Mouse (Mus musculus) cerebellum, postnatal 36 days (tissue): ENCODE measurements around the gene Vps9d1.
A peak's percentile ranks its signal among the peaks of the same experiment; 100 is the strongest.
"Not testable (repeated sequence)": the region's sequence is repeated elsewhere in the genome, so short reads cannot be mapped to it uniquely, and the experiment has no call there.

Experiments used
- DNase-seq, 2 experiments: peaks; one replicate each; pipeline ENCODE4 v3.0.0; 2021 to 2022; ENCODE audit warnings: mixed read lengths in 2 of 2

Gene Vps9d1

DNA sequence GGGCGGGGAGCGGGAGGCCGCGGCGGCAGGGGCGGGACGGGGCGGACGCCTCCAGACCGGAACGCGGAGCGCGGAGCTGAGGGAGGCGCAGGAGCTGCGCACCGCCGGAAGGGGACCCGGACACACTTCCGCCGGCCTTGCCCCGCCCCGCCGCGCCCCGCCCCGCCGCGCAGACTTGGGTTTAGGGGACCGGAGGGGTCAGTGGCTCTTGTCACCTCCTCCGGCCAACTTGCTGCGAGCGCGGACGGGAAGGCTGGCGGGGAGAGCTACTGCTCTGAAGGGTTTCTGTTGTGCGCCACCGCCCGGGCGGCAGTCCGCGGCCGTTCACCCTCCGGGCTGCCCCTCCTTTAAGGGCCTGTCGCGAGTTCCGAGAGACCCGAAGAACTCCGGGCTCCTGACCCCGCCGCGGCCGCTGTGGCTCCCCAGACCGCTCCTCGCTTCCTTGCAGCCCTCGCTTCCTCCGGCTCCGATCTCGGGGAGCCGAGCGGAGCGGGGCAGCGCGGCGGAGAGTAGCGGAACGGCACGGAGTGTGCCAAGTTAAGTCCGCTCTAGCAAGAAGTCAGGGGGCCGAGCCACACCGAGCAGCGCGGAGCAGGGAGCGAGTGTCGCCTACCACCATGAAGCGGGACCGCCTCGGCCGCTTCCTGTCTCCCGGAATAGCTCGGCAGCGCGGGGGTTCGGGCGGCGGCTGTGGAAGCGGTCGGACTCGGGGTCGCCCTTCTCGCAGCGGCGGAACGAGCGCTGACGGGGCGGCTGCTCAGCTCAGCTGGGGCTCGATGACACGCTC is at the start of gene Vps9d1, which contains the start of gene Zfp276:
Gene Vps9d1 (minus strand): TSS at position 250 of the 787 bp plus-strand sequence.
Gene Zfp276 (plus strand): TSS at position 97 of the 787 bp plus-strand sequence.
- DNase-seq, result peak; percentile 80 to 85

GRCm38 (mm10) chr8:123298301-123298700 is 44.2 kb upstream of the Vps9d1 start:
- DNase-seq, result no peak

DNA sequence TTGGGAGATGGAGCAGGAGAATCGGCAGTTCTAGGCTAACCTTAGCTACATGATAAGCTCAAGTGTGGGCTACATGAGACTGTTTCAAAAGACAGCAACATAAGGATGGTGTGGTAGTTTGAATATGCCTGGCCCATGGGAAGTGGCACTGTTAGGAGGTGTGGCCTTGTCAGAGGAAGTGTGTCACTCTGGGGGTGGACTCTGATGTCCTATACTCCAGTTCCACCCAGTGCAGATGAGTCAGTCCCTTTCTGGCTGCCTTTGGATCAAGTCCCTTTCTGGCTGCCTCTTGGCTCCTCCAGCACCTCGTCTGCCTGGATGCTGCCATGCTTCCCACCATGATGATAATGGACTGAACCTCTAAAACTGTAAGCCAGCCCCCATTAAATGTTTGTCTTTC is 38.6 kb upstream of the Vps9d1 start:
- DNase-seq, result no peak

- DNase-seq, result no peak
Measured at GRCm38 (mm10) chr8:123292281-123292680, 38.1 kb upstream of the Vps9d1 start.

DNA sequence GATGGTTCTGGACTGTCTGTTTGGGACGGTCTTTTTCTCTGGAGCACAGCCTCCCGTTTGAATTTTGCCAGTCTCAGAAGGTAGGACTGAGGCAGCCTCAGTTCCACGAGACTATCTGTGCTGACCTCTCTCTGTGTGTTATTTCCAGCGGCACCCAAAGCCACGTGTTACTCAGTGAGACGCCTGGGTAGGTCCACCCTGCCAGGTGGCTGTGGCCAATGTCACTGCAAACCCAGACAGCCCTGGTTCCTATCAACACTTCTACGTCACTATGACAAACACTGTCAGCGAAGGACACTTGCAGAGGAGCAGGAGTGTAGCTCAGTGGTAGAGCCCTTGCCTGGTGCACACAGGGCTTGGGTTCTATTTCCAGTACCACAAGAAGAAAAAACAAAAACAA is 37.6 kb upstream of the Vps9d1 start:
- no peak for DNase-seq

- DNase-seq, result no peak
Measured at GRCm38 (mm10) chr8:123290679-123291078, 36.5 kb upstream of the Vps9d1 start.

- DNase-seq, result peak; percentile 15 to 35
Measured at GRCm38 (mm10) chr8:123290166-123290565, 36.0 kb upstream of the Vps9d1 start.

- no peak for DNase-seq
Measured at GRCm38 (mm10) chr8:123287362-123287761, 33.2 kb upstream of the Vps9d1 start.

- no peak for DNase-seq
Measured at GRCm38 (mm10) chr8:123284493-123284892, 30.3 kb upstream of the Vps9d1 start.

DNA sequence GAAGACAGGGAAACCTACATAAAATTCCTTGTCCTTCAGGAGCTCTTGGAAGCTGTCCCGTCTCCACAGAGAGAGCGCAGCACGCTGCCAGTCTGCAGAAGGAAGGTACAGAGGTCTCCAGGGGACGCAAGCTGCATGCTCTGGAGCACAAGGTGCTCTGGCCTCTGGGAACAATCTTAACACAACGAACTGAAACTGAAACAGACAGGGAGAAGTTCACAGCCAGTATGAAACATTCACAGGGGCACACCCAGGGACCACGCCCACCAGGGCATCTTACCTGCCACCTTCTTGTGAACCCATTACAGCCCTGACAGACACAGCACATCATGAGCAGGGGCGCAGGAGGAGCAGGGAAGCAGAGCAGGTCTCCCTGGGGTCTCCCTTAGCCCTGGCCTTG is 29.8 kb upstream of the Vps9d1 start:
- no peak for DNase-seq

GRCm38 (mm10) chr8:123282994-123283393 is 28.8 kb upstream of the Vps9d1 start:
- not testable (repeated sequence) for DNase-seq

DNA sequence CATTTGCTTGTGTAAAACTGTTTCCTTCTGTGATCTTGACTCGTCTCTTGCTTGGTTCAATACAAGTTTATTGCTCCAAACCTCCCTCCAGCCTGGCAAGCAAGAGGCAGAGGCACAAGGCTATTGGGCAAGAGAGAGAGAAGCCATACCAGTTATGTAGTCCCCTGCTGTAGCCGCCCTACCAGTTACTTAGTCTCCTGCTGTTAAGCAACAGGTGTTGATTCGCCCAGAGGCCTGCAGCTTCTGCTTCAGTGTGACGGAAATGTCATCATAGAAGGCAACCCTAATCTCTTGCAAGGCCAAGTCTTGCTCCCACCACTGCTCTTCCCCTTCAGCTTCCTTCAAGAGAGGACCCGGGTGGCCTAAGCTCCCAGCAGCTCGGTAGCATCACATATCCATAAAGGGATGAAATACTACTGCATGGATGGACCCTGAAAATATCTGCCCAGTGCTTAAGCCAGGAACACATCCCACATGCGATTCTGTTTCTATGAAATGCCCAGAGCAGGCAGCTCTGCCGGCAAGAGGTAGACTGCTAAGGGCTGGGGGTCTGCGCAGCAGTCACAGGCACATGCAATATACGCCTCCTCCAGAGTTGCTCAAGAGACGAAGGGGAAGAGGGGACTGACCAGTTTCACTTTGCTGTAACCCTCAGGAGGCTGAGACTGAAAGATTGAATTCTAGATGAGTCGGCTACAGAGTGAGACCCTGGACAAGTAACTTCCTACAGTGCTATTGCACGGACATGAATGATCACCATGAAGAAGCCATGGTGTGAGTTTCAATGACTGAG is 26.4 kb upstream of the Vps9d1 start:
- DNase-seq, result no peak

- DNase-seq, result no peak
Measured at GRCm38 (mm10) chr8:123279828-123280227, 25.7 kb upstream of the Vps9d1 start.

- DNase-seq, result no peak
Measured at GRCm38 (mm10) chr8:123278445-123278844, 24.3 kb upstream of the Vps9d1 start.

- DNase-seq, result no peak
Measured at GRCm38 (mm10) chr8:123275096-123275495, 20.9 kb upstream of the Vps9d1 start.

DNA sequence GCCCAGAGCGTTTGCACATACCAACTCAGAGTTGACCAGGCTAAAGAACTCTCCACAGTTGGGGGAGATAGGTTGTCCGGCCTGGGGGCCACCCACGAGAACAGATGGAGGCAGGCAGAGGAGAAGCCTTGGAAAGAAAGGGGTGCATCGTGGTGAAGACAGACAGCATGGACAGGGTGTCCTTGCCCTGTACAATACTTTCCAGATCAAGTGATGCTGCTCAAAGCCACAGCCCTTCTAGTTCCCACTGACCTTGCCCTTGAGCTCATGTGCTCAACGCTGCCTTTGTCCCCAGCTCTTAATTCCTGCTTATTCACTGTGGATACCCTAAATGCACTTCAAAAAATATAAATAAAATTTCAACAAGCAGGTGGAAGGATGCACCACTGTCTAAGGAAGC is 20.3 kb upstream of the Vps9d1 start:
- no peak for DNase-seq

GRCm38 (mm10) chr8:123271901-123272300 is 17.8 kb upstream of the Vps9d1 start:
- DNase-seq, result no peak

- no peak for DNase-seq
Measured at GRCm38 (mm10) chr8:123271147-123271546, 17.0 kb upstream of the Vps9d1 start.

DNA sequence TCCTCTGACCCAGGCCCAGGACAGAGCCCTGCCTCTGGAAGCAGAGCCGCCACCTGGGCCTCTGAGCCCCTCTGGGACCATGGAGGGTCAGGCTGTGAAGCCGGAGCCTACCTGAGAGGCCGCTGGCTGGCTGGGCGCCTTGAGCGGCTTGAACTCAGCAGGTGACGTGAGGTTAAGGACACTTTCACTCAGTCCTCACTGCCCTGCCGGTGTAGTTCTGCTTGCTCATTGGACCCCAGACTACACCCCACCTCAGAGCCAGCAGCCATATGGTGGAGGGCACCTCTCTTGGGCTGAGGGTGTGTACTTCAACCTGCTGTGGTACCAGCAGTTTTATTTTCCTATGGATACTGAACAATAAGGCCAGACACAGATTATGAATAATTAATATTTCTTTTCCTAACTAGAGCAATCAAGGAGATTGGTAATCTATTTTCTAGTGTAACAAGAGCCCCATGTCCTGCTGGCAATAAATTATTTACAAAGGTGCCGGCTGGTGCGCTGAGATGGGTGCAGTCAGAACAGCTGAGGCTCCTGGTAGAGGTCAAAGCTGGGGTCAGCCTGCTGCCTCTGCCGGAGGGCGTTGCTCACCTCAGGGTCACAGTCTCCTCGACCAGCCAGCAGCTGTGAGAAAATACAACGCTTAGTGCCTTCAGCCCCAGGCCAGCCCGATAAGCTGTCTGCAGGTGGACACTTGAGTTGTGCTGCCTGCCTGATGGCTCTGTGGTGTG is 13.9 kb upstream of the Vps9d1 start:
- no peak for DNase-seq

- not testable (repeated sequence) for DNase-seq
Measured at GRCm38 (mm10) chr8:123257593-123257992, 3.4 kb upstream of the Vps9d1 start.

- no peak for DNase-seq
Measured at GRCm38 (mm10) chr8:123257114-123257513, 3.0 kb upstream of the Vps9d1 start.

DNA sequence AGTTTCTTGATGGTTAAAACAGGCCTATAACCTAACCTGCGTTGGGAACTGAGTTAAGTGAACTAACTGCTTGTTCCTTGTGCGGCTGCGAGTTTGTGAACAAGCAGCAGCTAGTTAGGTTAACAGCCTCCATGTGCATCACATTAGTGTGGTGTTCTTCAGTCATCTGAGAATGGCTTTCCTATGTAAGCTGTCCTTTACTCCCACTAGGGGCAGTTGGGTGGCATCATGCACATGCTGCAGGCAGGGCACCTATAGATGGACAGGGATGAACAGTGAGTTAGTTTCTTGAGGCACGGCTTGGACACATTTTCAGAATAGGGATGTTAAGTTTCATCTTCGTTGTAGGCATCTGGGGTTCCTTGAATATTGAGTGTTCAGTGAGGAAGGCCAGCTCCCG is 1.0 kb upstream of the Vps9d1 start:
- no peak for DNase-seq

DNA sequence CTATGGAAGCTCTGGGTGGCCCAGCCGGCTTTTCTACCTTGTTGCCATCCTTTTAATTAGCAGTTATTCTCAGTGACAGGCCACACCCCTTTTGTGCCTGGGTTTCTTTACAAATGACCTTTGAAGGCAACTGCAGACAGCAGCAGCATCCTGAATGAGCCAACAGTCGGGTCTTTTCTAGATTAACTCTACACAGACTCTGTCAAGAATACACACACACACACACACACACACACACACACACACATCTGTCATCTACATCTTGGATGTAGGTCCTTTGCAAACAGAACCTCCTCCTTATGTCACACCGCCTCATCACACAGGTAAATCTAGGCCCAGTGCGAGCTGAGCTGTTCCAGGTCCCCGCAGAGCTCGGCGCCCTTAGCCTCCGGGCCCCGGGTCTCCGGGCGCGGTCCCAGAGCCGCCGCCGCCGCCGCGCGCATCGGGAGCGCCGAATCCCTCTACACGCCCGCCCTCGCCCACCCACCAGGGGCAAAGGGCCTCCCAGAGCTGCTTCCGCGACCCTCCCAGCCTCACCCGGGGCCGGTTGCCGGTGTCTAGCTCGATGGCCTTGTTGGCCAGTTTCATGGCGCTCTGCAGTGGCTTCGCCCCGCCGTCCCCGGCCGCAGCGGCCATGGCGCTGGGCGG is 573 bp downstream of the Vps9d1 start:
- DNase-seq, result peak in 1 of 2 experiments; percentile 27
